Mouse (Mus musculus): ENCODE data around the gene U2surp. TPM values are rescaled to one million over a fixed set of nuclear protein-coding genes. Genes with fewer than 3 reads are reported as not detected.
"Not testable (repeated sequence)": the region's sequence is repeated elsewhere in the genome, so short reads cannot be mapped to it uniquely, and the experiment has no call there.

U2surp gene
- polyA plus RNA-seq, 1 experiment from 2014 or later, result 129 TPM

- Histone ChIP-seq H3K4me2 (ENCODE audit: low read length) (no peak overlapping the region), H3K9me3 (ENCODE audit: control insufficient read depth, low read length) (no peaks in the 10 kb centered on the region), H3K27me3 (replicated peaks; ENCODE audit: control insufficient read depth, insufficient read depth, low read length) (no peaks in the 10 kb centered on the region), H3K9ac (ENCODE audit: low read length) (no peak overlapping the region), H3K36me3 (ENCODE audit: control insufficient read depth, insufficient read depth, low read length) (no peaks in the 10 kb centered on the region), H3K4me3 (ENCODE audit: low read depth, low read length) (no peak overlapping the region), H3K4me1 (replicated peaks; ENCODE audit: control insufficient read depth, insufficient read depth, low read length) (no peaks in the 10 kb centered on the region), H3K27ac (ENCODE audit: low read depth) (no peak overlapping the region)
- WGBS, result 79% methylated on average over 2 of the region's 2 CpGs
- ATAC-seq (replicated peaks; ENCODE audit: low FRiP score, low TSS enrichment, low read depth) (no peak), DNase-seq (ENCODE audit: low spot score) (no peak)
Observed at GRCm38 (mm10) chr9:95522561-95522960, 10.8 kb upstream of the U2surp start.

- 41% methylated on average over 10 of the region's 10 CpGs for WGBS
- no peaks in the 10 kb centered on the region for H3K4me1 ChIP-seq (replicated peaks; ENCODE audit: control insufficient read depth, insufficient read depth, low read length)
- no peaks in the 10 kb centered on the region for H3K27me3 ChIP-seq (replicated peaks; ENCODE audit: control insufficient read depth, insufficient read depth, low read length)
- no peak overlapping the region for H3K27ac ChIP-seq (ENCODE audit: low read depth)
- no peak for DNase-seq (ENCODE audit: low spot score)
- ATAC-seq (replicated peaks; ENCODE audit: low FRiP score, low TSS enrichment, low read depth), result no peak
- no peak overlapping the region for H3K9ac ChIP-seq (ENCODE audit: low read length)
- no peaks in the 10 kb centered on the region for H3K9me3 ChIP-seq (ENCODE audit: control insufficient read depth, low read length)
- H3K4me3 ChIP-seq (ENCODE audit: low read depth, low read length), result no peak overlapping the region
- H3K36me3 ChIP-seq (ENCODE audit: control insufficient read depth, insufficient read depth, low read length), result no peaks in the 10 kb centered on the region
- H3K4me2 ChIP-seq (ENCODE audit: low read length), result no peak overlapping the region
Observed at GRCm38 (mm10) chr9:95521566-95521965, 9.8 kb upstream of the U2surp start.

DNA sequence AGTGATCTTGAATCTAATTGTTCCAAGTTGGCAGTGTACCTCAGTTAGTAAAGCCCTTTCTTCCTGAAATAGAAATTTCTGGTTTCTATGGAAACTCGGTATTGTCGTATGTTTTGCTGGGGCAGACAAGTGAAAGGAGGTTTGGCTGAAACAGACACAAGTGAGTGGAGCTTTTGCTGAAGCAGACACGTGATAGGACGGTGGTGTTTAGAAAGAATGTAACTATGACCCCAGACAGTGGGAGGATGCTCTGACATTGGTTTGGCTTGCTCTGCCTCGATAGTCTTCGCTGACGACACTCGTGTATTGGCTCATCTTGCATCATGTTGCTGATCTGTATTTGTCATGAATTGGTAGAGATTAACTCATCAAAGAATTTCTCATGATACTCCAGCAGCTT, 9.2 kb upstream of the U2surp start:
- WGBS, result 89% methylated on average over 8 of the region's 8 CpGs
- Histone ChIP-seq H3K36me3 (ENCODE audit: control insufficient read depth, insufficient read depth, low read length) (no peaks in the 10 kb centered on the region), H3K4me2 (ENCODE audit: low read length) (no peak overlapping the region), H3K27me3 (replicated peaks; ENCODE audit: control insufficient read depth, insufficient read depth, low read length) (no peaks in the 10 kb centered on the region), H3K4me3 (ENCODE audit: low read depth, low read length) (no peak overlapping the region), H3K9me3 (ENCODE audit: control insufficient read depth, low read length) (no peaks in the 10 kb centered on the region), H3K27ac (ENCODE audit: low read depth) (no peak overlapping the region), H3K4me1 (replicated peaks; ENCODE audit: control insufficient read depth, insufficient read depth, low read length) (no peaks in the 10 kb centered on the region), H3K9ac (ENCODE audit: low read length) (no peak overlapping the region)
- ATAC-seq (replicated peaks; ENCODE audit: low FRiP score, low TSS enrichment, low read depth), result no peak
- no peak for DNase-seq (ENCODE audit: low spot score)

DNA sequence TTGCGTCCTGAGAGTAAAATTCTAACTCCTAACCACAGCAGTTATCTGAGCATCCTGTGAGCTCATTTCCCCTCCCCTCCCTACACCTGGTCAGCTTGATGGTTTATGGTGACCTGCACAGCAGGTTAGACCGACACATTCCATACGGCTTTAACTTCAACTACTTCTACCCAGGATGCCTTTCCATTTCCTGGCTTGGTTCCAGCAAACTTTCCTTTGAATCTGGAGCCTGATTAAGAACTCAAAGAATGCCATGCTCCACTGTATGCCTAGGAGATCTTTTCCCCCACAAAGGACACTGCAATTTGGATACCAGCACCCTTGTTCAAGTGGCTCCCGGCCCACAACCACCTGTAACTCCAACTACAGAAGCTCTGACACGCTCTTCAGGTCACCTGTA, 8.8 kb upstream of the U2surp start:
- no peak overlapping the region for H3K27ac ChIP-seq (ENCODE audit: low read depth)
- DNase-seq (ENCODE audit: low spot score) (no peak), ATAC-seq (replicated peaks; ENCODE audit: low FRiP score, low TSS enrichment, low read depth) (no peak)
- H3K4me3 ChIP-seq (ENCODE audit: low read depth, low read length), result no peak overlapping the region
- no peaks in the 10 kb centered on the region for H3K9me3 ChIP-seq (ENCODE audit: control insufficient read depth, low read length)
- 88% methylated on average over 5 of the region's 5 CpGs for WGBS
- no peaks in the 10 kb centered on the region for H3K36me3 ChIP-seq (ENCODE audit: control insufficient read depth, insufficient read depth, low read length)
- H3K4me2 ChIP-seq (ENCODE audit: low read length), result no peak overlapping the region
- H3K27me3 ChIP-seq (replicated peaks; ENCODE audit: control insufficient read depth, insufficient read depth, low read length), result no peaks in the 10 kb centered on the region
- H3K9ac ChIP-seq (ENCODE audit: low read length), result no peak overlapping the region
- no peaks in the 10 kb centered on the region for H3K4me1 ChIP-seq (replicated peaks; ENCODE audit: control insufficient read depth, insufficient read depth, low read length)

DNA sequence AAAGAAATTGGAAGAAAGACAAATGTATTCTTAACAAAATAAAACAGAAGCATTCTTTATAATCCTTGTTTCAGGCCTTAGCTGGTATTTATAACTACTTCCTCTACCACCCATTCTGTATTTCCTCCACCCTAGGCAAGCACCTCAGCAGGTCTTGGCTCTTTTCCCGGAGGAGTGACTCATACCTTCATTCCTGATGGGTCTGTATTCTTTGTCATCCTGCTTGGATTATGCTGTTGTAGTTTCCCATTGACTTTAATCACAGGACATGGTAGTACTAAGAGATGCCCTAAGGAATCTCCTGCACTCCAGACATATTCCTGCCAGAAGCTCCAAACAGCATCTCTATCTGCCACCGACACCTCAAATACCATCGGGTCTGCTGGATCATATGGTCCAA, 2.6 kb upstream of the U2surp start:
- DNase-seq (ENCODE audit: low spot score); H3K27me3 ChIP-seq (replicated peaks; ENCODE audit: control insufficient read depth, insufficient read depth, low read length); H3K36me3 ChIP-seq (ENCODE audit: control insufficient read depth, insufficient read depth, low read length); ATAC-seq (replicated peaks; ENCODE audit: low FRiP score, low TSS enrichment, low read depth); H3K4me2 ChIP-seq (ENCODE audit: low read length); H3K9me3 ChIP-seq (ENCODE audit: control insufficient read depth, low read length); H3K27ac ChIP-seq (ENCODE audit: low read depth); H3K9ac ChIP-seq (ENCODE audit: low read length); H3K4me3 ChIP-seq (ENCODE audit: low read depth, low read length): not testable (repeated sequence)
- WGBS, result 91% methylated on average over 3 of the region's 3 CpGs
- peaks cover 18% of the 10 kb centered on the region for H3K4me1 ChIP-seq (replicated peaks; ENCODE audit: control insufficient read depth, insufficient read depth, low read length)

DNA sequence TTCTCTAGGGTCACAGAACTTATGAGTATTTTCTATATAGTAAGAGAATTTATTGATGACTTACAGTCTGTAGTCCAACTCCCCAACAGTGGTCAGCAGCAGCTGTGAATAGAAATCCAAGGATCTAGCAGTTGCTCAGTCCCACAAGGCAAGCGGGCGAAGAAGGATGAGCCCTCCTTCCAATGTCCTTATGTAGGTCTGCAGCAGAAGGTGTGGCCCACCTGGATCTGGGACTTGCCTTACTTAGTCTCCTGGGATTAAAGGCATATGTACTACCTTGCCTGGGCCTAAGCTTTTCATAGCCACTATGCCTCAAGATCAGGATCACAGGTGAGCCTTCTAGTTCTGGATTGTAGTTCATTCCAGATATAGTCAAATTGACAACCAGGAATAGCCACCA, 2.0 kb upstream of the U2surp start:
- no peak overlapping the region for H3K4me3 ChIP-seq (ENCODE audit: low read depth, low read length)
- no peaks in the 10 kb centered on the region for H3K36me3 ChIP-seq (ENCODE audit: control insufficient read depth, insufficient read depth, low read length)
- no peak overlapping the region for H3K9ac ChIP-seq (ENCODE audit: low read length)
- 97% methylated on average over 2 of the region's 2 CpGs for WGBS
- ATAC-seq (replicated peaks; ENCODE audit: low FRiP score, low TSS enrichment, low read depth) (no peak), DNase-seq (ENCODE audit: low spot score) (no peak)
- no peaks in the 10 kb centered on the region for H3K9me3 ChIP-seq (ENCODE audit: control insufficient read depth, low read length)
- H3K4me1 ChIP-seq (replicated peaks; ENCODE audit: control insufficient read depth, insufficient read depth, low read length), result peaks cover 18% of the 10 kb centered on the region
- H3K27ac ChIP-seq (ENCODE audit: low read depth), result no peak overlapping the region
- no peaks in the 10 kb centered on the region for H3K27me3 ChIP-seq (replicated peaks; ENCODE audit: control insufficient read depth, insufficient read depth, low read length)
- no peak overlapping the region for H3K4me2 ChIP-seq (ENCODE audit: low read length)

DNA sequence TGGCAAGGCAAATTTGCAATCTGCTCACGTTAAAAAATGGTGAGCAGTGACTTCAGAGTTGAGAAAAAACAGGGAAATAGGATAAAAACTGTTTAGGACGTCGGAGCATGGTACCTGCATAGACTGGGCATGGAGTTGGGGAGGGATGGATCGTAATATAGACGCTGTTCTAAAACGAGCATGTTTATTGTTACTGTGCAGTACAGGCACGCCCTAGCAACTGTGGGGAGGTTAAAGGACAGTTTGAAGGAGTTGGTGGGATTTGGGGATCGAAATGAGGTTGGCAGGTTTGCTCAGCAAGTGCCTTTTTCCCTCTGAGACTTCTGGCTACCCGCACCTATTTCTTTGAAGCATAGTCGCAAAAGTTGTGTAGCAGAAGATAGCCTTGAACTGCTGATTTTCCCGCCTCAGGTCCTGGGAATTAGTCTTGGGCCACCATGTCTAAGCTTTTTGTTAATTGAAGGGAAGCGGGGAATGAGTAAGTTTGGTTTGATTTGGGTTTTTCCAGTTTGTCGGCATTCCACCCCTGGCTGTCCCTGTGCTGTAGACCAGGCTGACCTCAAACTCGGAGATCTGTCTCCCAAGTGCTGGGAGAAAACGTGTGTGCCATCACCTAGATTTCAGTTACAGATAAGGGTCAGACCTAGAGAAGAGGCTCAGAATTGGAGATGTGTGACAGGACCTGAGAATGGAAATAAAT, 685 bp upstream of the U2surp start:
- H3K36me3 ChIP-seq (ENCODE audit: control insufficient read depth, insufficient read depth, low read length), result 0 out of 2 replicates have a peak, but pooled peaks cover 3% of the 10 kb centered on the region
- ATAC-seq (replicated peaks; ENCODE audit: low FRiP score, low TSS enrichment, low read depth) (peak; percentile 63), DNase-seq (ENCODE audit: low spot score) (no peak)
- H3K4me2 ChIP-seq (ENCODE audit: low read length), result peak overlapping the region; percentile 93
- H3K4me1 ChIP-seq (replicated peaks; ENCODE audit: control insufficient read depth, insufficient read depth, low read length), result peaks cover 18% of the 10 kb centered on the region
- H3K9ac ChIP-seq (ENCODE audit: low read length), result peak overlapping the region; percentile 95
- H3K4me3 ChIP-seq (ENCODE audit: low read depth, low read length), result peak overlapping the region; percentile 97
- H3K27ac ChIP-seq (ENCODE audit: low read depth), result peak overlapping the region; percentile 84
- H3K9me3 ChIP-seq (ENCODE audit: control insufficient read depth, low read length), result no peaks in the 10 kb centered on the region
- WGBS, result 22% methylated on average over 15 of the region's 15 CpGs
- no peaks in the 10 kb centered on the region for H3K27me3 ChIP-seq (replicated peaks; ENCODE audit: control insufficient read depth, insufficient read depth, low read length)

- ATAC-seq (replicated peaks; ENCODE audit: low FRiP score, low TSS enrichment, low read depth), result peak; percentile 10; the same call in 1 of the 2 replicates
- WGBS, result 5% methylated on average over 21 of the region's 21 CpGs
- peak overlapping the region; percentile 84; the same call in 1 of the 2 replicates for H3K27ac ChIP-seq (ENCODE audit: low read depth)
Observed at GRCm38 (mm10) chr9:95510693-95511404, 947 bp downstream of the U2surp start.

More at GRCm38 (mm10) chr9:95510693-95511404, 947 bp downstream of the U2surp start:
- Histone ChIP-seq H3K36me3 (ENCODE audit: control insufficient read depth, insufficient read depth, low read length) (0 out of 2 replicates have a peak, but pooled peaks cover 3% of the 10 kb centered on the region), H3K4me3 (ENCODE audit: low read depth, low read length) (peak overlapping the region; percentile 97), H3K27me3 (replicated peaks; ENCODE audit: control insufficient read depth, insufficient read depth, low read length) (no peaks in the 10 kb centered on the region), H3K4me2 (ENCODE audit: low read length) (peak overlapping the region; percentile 95), H3K9ac (ENCODE audit: low read length) (peak overlapping the region; percentile 95), H3K4me1 (replicated peaks; ENCODE audit: control insufficient read depth, insufficient read depth, low read length) (peaks cover 18% of the 10 kb centered on the region), H3K9me3 (ENCODE audit: control insufficient read depth, low read length) (no peaks in the 10 kb centered on the region)
- peak; percentile 54 for DNase-seq (ENCODE audit: low spot score)

Measured in intestine, embryonic 14.5 days (tissue).